Mouse (Mus musculus): ENCODE measurements around the gene Cpeb3. TPM values are rescaled to one million over a fixed set of nuclear protein-coding genes. Genes with fewer than 3 reads are reported as not detected.

Cpeb3 gene
- polyA plus RNA-seq, 1 experiment: 3.7 TPM

DNA sequence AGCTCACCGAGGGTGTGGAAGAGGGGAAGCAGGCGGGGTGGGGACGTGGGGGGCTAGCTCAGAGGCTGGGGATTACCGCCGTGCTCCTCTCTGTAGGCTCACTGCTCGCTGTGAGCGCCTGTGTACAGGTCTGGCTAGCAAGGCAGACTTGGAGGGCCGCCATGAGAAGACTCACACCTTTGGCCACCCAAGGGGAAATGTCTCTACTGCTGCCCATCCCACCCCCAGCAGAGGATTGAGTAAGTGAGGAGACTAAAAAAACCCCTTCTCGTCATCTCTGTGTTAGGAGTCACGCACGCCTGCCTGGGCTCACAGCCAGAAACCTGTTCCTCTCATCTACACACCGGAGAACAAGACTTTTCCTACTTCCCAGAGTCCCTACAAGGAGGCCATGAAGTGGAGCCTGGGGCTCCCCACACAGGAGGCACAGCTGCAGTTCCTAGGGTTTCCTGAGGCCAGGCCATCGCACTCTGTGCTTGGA, 182.5 kb downstream of the Cpeb3 start:
- Histone ChIP-seq H3K27me3 (ENCODE audit: control insufficient read depth, insufficient read depth, low read length, poor library complexity, severe bottlenecking) (no peaks in the 10 kb centered on the region), H3K36me3 (ENCODE audit: control insufficient read depth, insufficient read depth, low read length, poor library complexity, severe bottlenecking) (no peaks in the 10 kb centered on the region), H3K9ac (ENCODE audit: low read depth, poor library complexity, severe bottlenecking) (no peak overlapping the region), H3K9me3 (replicated peaks; ENCODE audit: control insufficient read depth, insufficient read depth, low read length, poor library complexity, severe bottlenecking) (no peaks in the 10 kb centered on the region), H3K4me1 (ENCODE audit: control insufficient read depth, insufficient read depth, low read length) (no peaks in the 10 kb centered on the region), H3K4me3 (ENCODE audit: low read depth, low read length) (no peak overlapping the region), H3K27ac (ENCODE audit: insufficient read depth, low read length) (no peak overlapping the region)
- TF ChIP-seq POLR2A (IDR thresholded peaks at IDR 0.05; ENCODE audit: insufficient read depth, low read length) (no peak), CTCF (IDR thresholded peaks at IDR 0.05; ENCODE audit: low read depth, low read length) (no peak), EP300 (IDR thresholded peaks at IDR 0.05; ENCODE audit: insufficient read depth, low read depth, low read length) (no peak)

- Histone ChIP-seq H3K36me3 (ENCODE audit: control insufficient read depth, insufficient read depth, low read length, poor library complexity, severe bottlenecking) (no peaks in the 10 kb centered on the region), H3K4me3 (ENCODE audit: low read depth, low read length) (no peak overlapping the region), H3K9ac (ENCODE audit: low read depth, poor library complexity, severe bottlenecking) (no peak overlapping the region), H3K4me1 (ENCODE audit: control insufficient read depth, insufficient read depth, low read length) (no peaks in the 10 kb centered on the region), H3K9me3 (replicated peaks; ENCODE audit: control insufficient read depth, insufficient read depth, low read length, poor library complexity, severe bottlenecking) (no peaks in the 10 kb centered on the region), H3K27me3 (ENCODE audit: control insufficient read depth, insufficient read depth, low read length, poor library complexity, severe bottlenecking) (no peaks in the 10 kb centered on the region), H3K27ac (ENCODE audit: insufficient read depth, low read length) (no peak overlapping the region)
- TF ChIP-seq EP300 (IDR thresholded peaks at IDR 0.05; ENCODE audit: insufficient read depth, low read depth, low read length): no peak
- TF ChIP-seq POLR2A (IDR thresholded peaks at IDR 0.05; ENCODE audit: insufficient read depth, low read length): no peak
- TF ChIP-seq CTCF (IDR thresholded peaks at IDR 0.05; ENCODE audit: low read depth, low read length): no peak
Measured at GRCm38 (mm10) chr19:37022146-37022545, 186.3 kb downstream of the Cpeb3 start.

- Histone ChIP-seq H3K36me3 (ENCODE audit: control insufficient read depth, insufficient read depth, low read length, poor library complexity, severe bottlenecking) (no peaks in the 10 kb centered on the region), H3K27me3 (ENCODE audit: control insufficient read depth, insufficient read depth, low read length, poor library complexity, severe bottlenecking) (no peaks in the 10 kb centered on the region)
- TF ChIP-seq CTCF (IDR thresholded peaks at IDR 0.05; ENCODE audit: low read depth, low read length) (no peak), EP300 (IDR thresholded peaks at IDR 0.05; ENCODE audit: insufficient read depth, low read depth, low read length) (no peak), POLR2A (IDR thresholded peaks at IDR 0.05; ENCODE audit: insufficient read depth, low read length) (no peak)
Measured at GRCm38 (mm10) chr19:37020951-37021350, 187.4 kb downstream of the Cpeb3 start.

GRCm38 (mm10) chr19:37020531-37020930, 187.9 kb downstream of the Cpeb3 start:
- TF ChIP-seq CTCF (IDR thresholded peaks at IDR 0.05; ENCODE audit: low read depth, low read length) (no peak), EP300 (IDR thresholded peaks at IDR 0.05; ENCODE audit: insufficient read depth, low read depth, low read length) (no peak), POLR2A (IDR thresholded peaks at IDR 0.05; ENCODE audit: insufficient read depth, low read length) (no peak)
- H3K4me3 ChIP-seq (ENCODE audit: low read depth, low read length): no peak overlapping the region
- no peaks in the 10 kb centered on the region for H3K9me3 ChIP-seq (replicated peaks; ENCODE audit: control insufficient read depth, insufficient read depth, low read length, poor library complexity, severe bottlenecking)
- H3K27me3 ChIP-seq (ENCODE audit: control insufficient read depth, insufficient read depth, low read length, poor library complexity, severe bottlenecking): no peaks in the 10 kb centered on the region
- no peaks in the 10 kb centered on the region for H3K36me3 ChIP-seq (ENCODE audit: control insufficient read depth, insufficient read depth, low read length, poor library complexity, severe bottlenecking)
- no peak overlapping the region for H3K9ac ChIP-seq (ENCODE audit: low read depth, poor library complexity, severe bottlenecking)
- no peaks in the 10 kb centered on the region for H3K4me1 ChIP-seq (ENCODE audit: control insufficient read depth, insufficient read depth, low read length)
- H3K27ac ChIP-seq (ENCODE audit: insufficient read depth, low read length): no peak overlapping the region

More at GRCm38 (mm10) chr19:37020951-37021350, 187.4 kb downstream of the Cpeb3 start:
- Histone ChIP-seq H3K9me3 (replicated peaks; ENCODE audit: control insufficient read depth, insufficient read depth, low read length, poor library complexity, severe bottlenecking) (no peaks in the 10 kb centered on the region), H3K27ac (ENCODE audit: insufficient read depth, low read length) (no peak overlapping the region), H3K9ac (ENCODE audit: low read depth, poor library complexity, severe bottlenecking) (no peak overlapping the region), H3K4me1 (ENCODE audit: control insufficient read depth, insufficient read depth, low read length) (no peaks in the 10 kb centered on the region), H3K4me3 (ENCODE audit: low read depth, low read length) (no peak overlapping the region)

- Histone ChIP-seq H3K9me3 (replicated peaks; ENCODE audit: control insufficient read depth, insufficient read depth, low read length, poor library complexity, severe bottlenecking) (no peaks in the 10 kb centered on the region), H3K36me3 (ENCODE audit: control insufficient read depth, insufficient read depth, low read length, poor library complexity, severe bottlenecking) (no peaks in the 10 kb centered on the region), H3K9ac (ENCODE audit: low read depth, poor library complexity, severe bottlenecking) (peak overlapping the region; percentile 55), H3K4me3 (ENCODE audit: low read depth, low read length) (peak overlapping the region; percentile 58), H3K27me3 (ENCODE audit: control insufficient read depth, insufficient read depth, low read length, poor library complexity, severe bottlenecking) (no peaks in the 10 kb centered on the region), H3K4me1 (ENCODE audit: control insufficient read depth, insufficient read depth, low read length) (peaks cover 3% of the 10 kb centered on the region), H3K27ac (ENCODE audit: insufficient read depth, low read length) (peak overlapping the region; percentile 36)
- TF ChIP-seq POLR2A (IDR thresholded peaks at IDR 0.05; ENCODE audit: insufficient read depth, low read length) (no peak), EP300 (IDR thresholded peaks at IDR 0.05; ENCODE audit: insufficient read depth, low read depth, low read length) (no peak), CTCF (IDR thresholded peaks at IDR 0.05; ENCODE audit: low read depth, low read length) (no peak)
Measured at GRCm38 (mm10) chr19:37018931-37019330, 189.5 kb downstream of the Cpeb3 start.

- H3K4me3 ChIP-seq (ENCODE audit: low read depth, low read length): peak overlapping the region; percentile 83
- H3K27ac ChIP-seq (ENCODE audit: insufficient read depth, low read length): peak overlapping the region; percentile 36
- 0 out of 2 replicates have a peak, but pooled peaks have one; percentile 44 for TF ChIP-seq EP300 (IDR thresholded peaks at IDR 0.05; ENCODE audit: insufficient read depth, low read depth, low read length)
- no peak for TF ChIP-seq CTCF (IDR thresholded peaks at IDR 0.05; ENCODE audit: low read depth, low read length)
- no peak for TF ChIP-seq POLR2A (IDR thresholded peaks at IDR 0.05; ENCODE audit: insufficient read depth, low read length)
- H3K9me3 ChIP-seq (replicated peaks; ENCODE audit: control insufficient read depth, insufficient read depth, low read length, poor library complexity, severe bottlenecking): no peaks in the 10 kb centered on the region
- H3K4me1 ChIP-seq (ENCODE audit: control insufficient read depth, insufficient read depth, low read length): peaks cover 4% of the 10 kb centered on the region
- peak overlapping the region; percentile 55 for H3K9ac ChIP-seq (ENCODE audit: low read depth, poor library complexity, severe bottlenecking)
- H3K36me3 ChIP-seq (ENCODE audit: control insufficient read depth, insufficient read depth, low read length, poor library complexity, severe bottlenecking): no peaks in the 10 kb centered on the region
- H3K27me3 ChIP-seq (ENCODE audit: control insufficient read depth, insufficient read depth, low read length, poor library complexity, severe bottlenecking): no peaks in the 10 kb centered on the region
Measured at GRCm38 (mm10) chr19:37018411-37018810, 190.0 kb downstream of the Cpeb3 start.
